Mouse (Mus musculus) limb, embryonic 14.5 days (tissue): Measurements from ENCODE around the gene Laptm4a. TPM values are rescaled to one million over a fixed set of nuclear protein-coding genes. Genes with fewer than 3 reads are reported as not detected.

Experiments used
- ATAC-seq: fragments of 200-750 bp; cut with Nextera tagmentation; 2 replicates; pipeline ENCODE4 v1.8.0; 2017; ENCODE audit warnings: low read depth, moderate number of reproducible peaks, moderate TSS enrichment; ENCODE audit not compliant: low FRiP score
- DNase-seq: peaks from one replicate; pipeline ENCODE4 v3.0.0-alpha.2; 2015; ENCODE audit warnings: low spot score
- H3K27ac ChIP-seq: fragments of 300-500 bp; sonication (generic); replicated peaks from 2 replicates; pipeline ENCODE4 v1.5.1; 2014; ENCODE audit warnings: low read depth, mild to moderate bottlenecking, low read length, moderate library complexity, mixed read lengths
- H3K27me3 ChIP-seq: fragments of 300-500 bp; sonication (generic); 2 replicates; pipeline ENCODE4 v1.6.1; 2014; ENCODE audit warnings: low read length, mixed read lengths; ENCODE audit not compliant: control insufficient read depth, insufficient read depth
- H3K36me3 ChIP-seq: fragments of 300-500 bp; sonication (generic); 2 replicates; pipeline ENCODE4 v1.6.1; 2014; ENCODE audit warnings: mild to moderate bottlenecking, low read length, moderate library complexity, mixed read lengths; ENCODE audit not compliant: control insufficient read depth, insufficient read depth
- H3K4me1 ChIP-seq: fragments of 300-500 bp; sonication (generic); 2 replicates; pipeline ENCODE4 v1.6.1; 2014; ENCODE audit warnings: antibody characterized with exemption, low read length, mixed read lengths; ENCODE audit not compliant: control insufficient read depth, insufficient read depth
- H3K4me2 ChIP-seq: fragments of 300-500 bp; sonication (generic); replicated peaks from 2 replicates; pipeline ENCODE4 v1.6.1; 2014; ENCODE audit warnings: low read depth, mild to moderate bottlenecking, low read length, moderate library complexity; ENCODE audit not compliant: severe bottlenecking
- H3K4me3 ChIP-seq: fragments of 300-500 bp; sonication (generic); replicated peaks from 2 replicates; pipeline ENCODE4 v1.5.1; 2014; ENCODE audit warnings: low read length
- H3K9ac ChIP-seq: fragments of 300-500 bp; sonication (generic); 2 replicates; pipeline ENCODE4 v1.6.1; 2014; ENCODE audit warnings: mild to moderate bottlenecking, low read depth, low read length, moderate library complexity; ENCODE audit not compliant: severe bottlenecking
- H3K9me3 ChIP-seq: fragments of 300-500 bp; sonication (generic); 2 replicates; pipeline ENCODE4 v1.6.1; 2016; ENCODE audit warnings: low read length; ENCODE audit not compliant: control insufficient read depth
- POLR2A ChIP-seq: fragments of 200-500 bp; IDR thresholded peaks from 2 replicates; pipeline ENCODE4 v1.8.0; 2012; ENCODE audit warnings: inconsistent platforms, mild to moderate bottlenecking, moderate library complexity, borderline replicate concordance; ENCODE audit not compliant: insufficient read depth, insufficient read length; ENCODE audit errors: extremely low read depth
- WGBS: fragments of 180-500 bp; shearing (Covaris S2); extraction: QIAGEN DNeasy Blood & Tissue Kit; methylation state at CpG from one replicate; pipeline ENCODE4 v1.1.7; 2014; 5-methylcytosine and 5-hydroxymethylcytosine counted together
- polyA plus RNA-seq, 2 experiments: library from polyadenylated mRNA; depleted of rRNA in 1 of 2; stranded (reverse) in 1 of 2; unstranded in 1 of 2; fragments of >200 nt; fragmentation: Nextera tagmentation in 1 of 2; extraction: Ambion mirVana in 1 of 2; gene quantifications; 2 replicates each; pipeline versions ENCODE4 v1.2.1 to v1.2.3; 2012 to 2014

Gene Laptm4a
- polyA plus RNA-seq, 2 experiments, result 358 to 619 TPM

DNA sequence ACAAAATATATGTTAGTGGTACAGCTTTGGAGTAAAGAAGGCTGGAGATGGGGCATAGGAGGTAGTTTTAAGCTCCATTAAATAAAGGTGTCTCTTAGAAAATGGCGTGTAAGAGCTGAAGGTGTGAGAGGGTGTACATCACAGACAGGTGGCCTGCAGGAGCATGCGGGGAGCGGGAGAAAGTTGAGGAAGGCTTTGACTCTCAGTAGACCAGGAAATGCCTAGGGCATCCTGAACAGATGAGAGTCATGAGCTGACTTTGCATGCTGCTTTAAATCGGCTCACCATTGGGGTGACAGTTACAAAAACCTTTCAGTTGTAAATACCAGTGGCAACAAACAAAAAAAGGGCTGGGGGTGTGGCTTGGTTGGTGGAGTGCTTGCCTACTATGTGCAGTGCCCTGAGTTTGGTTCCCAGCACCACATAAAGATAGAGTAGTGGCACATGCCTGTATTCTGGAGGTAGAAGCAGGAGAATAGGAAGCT is 19.7 kb downstream of the Laptm4a start:
- Histone ChIP-seq H3K27ac (no peak overlapping the region), H3K4me2 (no peak overlapping the region), H3K9me3 (no peaks in the 10 kb centered on the region), H3K4me1 (peaks cover 2% of the 10 kb centered on the region; the same call in 1 of the 2 replicates), H3K27me3 (no peaks in the 10 kb centered on the region), H3K36me3 (peaks cover 35% of the 10 kb centered on the region), H3K4me3 (no peak overlapping the region), H3K9ac (no peak overlapping the region)
- no peak for TF ChIP-seq POLR2A
- ATAC-seq (no peak), DNase-seq (no peak)
- 60% methylated on average over 4 of the region's 4 CpGs for WGBS

DNA sequence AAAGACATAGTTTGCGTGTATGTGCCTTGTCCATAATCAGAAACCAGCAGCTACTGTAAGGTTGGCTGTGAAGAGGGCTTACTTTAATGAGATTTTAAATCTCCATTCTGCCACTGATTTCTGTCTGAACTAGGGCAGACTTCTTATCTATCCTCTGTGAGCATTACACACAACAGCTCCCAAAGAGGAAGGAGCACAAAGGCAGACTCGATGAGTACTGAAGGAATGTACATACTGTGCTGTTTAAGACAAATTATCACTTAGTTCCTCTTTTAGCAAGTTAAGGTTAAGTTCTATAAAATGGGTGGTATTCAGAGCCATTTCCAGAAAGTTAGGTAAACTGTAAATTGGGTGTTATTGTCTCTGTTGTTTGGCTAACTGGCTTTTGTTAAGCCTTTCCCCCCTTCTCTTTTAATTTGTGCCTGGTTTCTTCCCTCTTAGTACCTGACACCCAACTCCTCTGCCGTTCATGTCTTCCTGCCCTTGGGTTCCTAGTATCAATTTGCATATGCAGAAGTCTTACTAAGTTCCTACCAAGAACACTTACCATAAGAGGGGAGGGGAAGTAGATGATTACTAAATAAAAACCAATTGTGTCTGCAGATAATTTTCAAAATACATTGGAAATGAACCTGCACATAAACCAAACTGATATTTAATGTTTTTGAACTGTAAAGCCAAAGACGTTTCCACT is 20.4 kb downstream of the Laptm4a start:
- Histone ChIP-seq H3K9me3 (no peaks in the 10 kb centered on the region), H3K27ac (no peak overlapping the region), H3K9ac (no peak overlapping the region), H3K4me1 (peaks cover 2% of the 10 kb centered on the region), H3K4me3 (no peak overlapping the region), H3K27me3 (no peaks in the 10 kb centered on the region), H3K36me3 (peaks cover 28% of the 10 kb centered on the region), H3K4me2 (no peak overlapping the region)
- no peak for TF ChIP-seq POLR2A
- DNase-seq, result no peak
- ATAC-seq, result no peak
- 62% methylated on average over 4 of the region's 4 CpGs for WGBS

DNA sequence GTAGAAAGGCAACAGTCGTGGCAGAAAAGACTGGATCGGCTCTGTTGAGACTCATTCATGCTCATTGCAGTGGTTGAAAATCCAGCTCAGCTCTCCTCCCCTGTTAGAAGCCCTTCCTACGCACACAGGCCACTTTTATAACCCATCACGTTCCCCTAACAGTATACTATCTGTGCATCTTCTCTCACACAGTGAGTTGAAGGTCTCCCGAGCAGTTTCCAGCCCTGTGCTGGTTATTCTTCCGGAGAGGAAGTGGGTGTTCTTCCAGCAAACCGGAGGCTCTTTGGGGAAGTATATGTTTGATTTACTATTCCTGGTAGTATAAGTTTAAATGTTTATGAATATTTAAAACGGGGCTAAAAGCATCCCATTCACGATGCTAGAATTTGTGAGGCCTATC is 25.7 kb downstream of the Laptm4a start:
- Histone ChIP-seq H3K4me2 (peak overlapping the region; percentile 96), H3K4me3 (peak overlapping the region; percentile 46)
- whole genome bisulfite sequencing, result 50% methylated on average over 9 of the region's 9 CpGs

DNA sequence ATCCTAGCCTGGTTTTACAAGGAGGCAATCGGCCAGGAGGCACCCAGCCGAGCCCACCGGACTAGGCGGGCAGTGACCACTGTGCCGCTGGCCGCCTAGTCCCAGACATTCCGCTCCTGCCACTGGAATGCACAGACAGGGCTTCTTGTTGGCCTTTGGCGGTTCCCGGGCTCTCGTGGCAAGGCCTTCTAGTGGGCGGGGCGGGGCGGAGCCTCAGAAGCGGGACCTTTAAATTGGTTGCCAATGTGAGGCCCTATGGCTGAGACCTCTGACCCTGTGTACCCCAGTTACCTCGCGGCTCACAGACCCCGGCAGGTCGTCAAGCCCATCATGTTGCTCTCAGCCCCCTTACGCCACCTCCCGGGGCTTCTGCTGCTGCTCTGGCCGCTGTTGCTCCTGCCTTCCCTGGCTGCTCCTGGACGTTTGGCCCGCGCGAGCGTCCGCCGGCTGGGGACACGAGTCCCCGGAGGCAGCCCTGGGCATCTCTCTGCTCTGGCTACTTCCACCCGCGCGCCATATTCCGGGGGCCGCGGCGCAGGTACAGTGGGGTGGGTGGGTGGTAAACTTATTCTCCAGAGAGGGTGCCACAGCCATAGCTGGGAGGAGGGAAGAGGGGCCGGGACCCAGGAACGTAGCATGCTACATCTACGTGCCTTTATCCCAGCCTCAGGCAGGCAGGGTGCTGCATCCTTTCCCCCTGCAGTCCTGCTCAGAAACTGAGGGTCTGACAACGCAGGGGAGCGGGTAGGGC is 26.4 kb downstream of the Laptm4a start, which contains the start of gene Matn3:
Matn3 (plus strand) TSS at position 216 of the 751 bp plus-strand sequence.
- DNase-seq (peak; percentile 61), ATAC-seq (peak; percentile 58; the same call in 1 of the 2 replicates)
- peak within 1 kb of the TSS; percentile 53 for H3K27ac ChIP-seq
- WGBS, result under 1% methylated on average over 30 of the region's 42 CpGs
- H3K36me3 ChIP-seq, result no peaks in the 10 kb centered on the region
- H3K4me2 ChIP-seq, result peak within 1 kb of the TSS; percentile 96
- peak within 1 kb of the TSS; percentile 52 for H3K9ac ChIP-seq
- H3K27me3 ChIP-seq, result no peaks in the 10 kb centered on the region
- no peak for TF ChIP-seq POLR2A
- H3K4me3 ChIP-seq, result peak within 1 kb of the TSS; percentile 46
- H3K9me3 ChIP-seq, result no peaks in the 10 kb centered on the region
- H3K4me1 ChIP-seq, result peaks cover 11% of the 10 kb centered on the region

More for the DNA sequence above, 25.7 kb downstream of the Laptm4a start:
- Histone ChIP-seq H3K27ac (peak overlapping the region; percentile 53), H3K36me3 (no peaks in the 10 kb centered on the region), H3K9me3 (no peaks in the 10 kb centered on the region), H3K27me3 (no peaks in the 10 kb centered on the region), H3K4me1 (peaks cover 11% of the 10 kb centered on the region), H3K9ac (peak overlapping the region; percentile 52; the same call in 1 of the 2 replicates)
- no peak for DNase-seq
- ATAC-seq, result no peak
- TF ChIP-seq POLR2A, result no peak

DNA sequence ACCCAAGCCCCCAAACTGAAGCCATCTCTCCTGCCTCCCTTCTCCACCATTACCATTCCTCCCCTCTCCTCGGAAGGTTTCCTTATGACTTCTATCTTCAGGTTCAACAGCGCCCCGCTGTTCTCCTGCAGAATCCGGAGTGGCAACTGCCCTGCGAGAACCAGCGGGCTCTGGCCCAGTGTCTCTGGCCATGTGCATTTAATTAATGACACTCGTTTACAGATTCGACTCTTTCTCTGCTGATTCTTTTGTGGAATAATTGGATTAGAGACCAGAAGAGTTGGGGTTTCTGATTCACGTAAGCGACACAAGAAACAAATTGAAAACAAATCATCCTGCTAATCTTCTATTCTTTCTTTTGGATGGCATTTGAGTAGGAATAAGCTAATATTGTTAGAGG is 31.7 kb downstream of the Laptm4a start:
- Histone ChIP-seq H3K4me2 (no peak overlapping the region), H3K9ac (no peak overlapping the region), H3K4me1 (peaks cover 11% of the 10 kb centered on the region), H3K27ac (peak overlapping the region; percentile 83), H3K27me3 (no peaks in the 10 kb centered on the region), H3K9me3 (no peaks in the 10 kb centered on the region), H3K36me3 (no peaks in the 10 kb centered on the region), H3K4me3 (no peak overlapping the region)
- 43% methylated on average over 10 of the region's 10 CpGs for WGBS
- no peak for TF ChIP-seq POLR2A
- DNase-seq, result no peak
- ATAC-seq, result no peak
